In the genomic region with DNA sequence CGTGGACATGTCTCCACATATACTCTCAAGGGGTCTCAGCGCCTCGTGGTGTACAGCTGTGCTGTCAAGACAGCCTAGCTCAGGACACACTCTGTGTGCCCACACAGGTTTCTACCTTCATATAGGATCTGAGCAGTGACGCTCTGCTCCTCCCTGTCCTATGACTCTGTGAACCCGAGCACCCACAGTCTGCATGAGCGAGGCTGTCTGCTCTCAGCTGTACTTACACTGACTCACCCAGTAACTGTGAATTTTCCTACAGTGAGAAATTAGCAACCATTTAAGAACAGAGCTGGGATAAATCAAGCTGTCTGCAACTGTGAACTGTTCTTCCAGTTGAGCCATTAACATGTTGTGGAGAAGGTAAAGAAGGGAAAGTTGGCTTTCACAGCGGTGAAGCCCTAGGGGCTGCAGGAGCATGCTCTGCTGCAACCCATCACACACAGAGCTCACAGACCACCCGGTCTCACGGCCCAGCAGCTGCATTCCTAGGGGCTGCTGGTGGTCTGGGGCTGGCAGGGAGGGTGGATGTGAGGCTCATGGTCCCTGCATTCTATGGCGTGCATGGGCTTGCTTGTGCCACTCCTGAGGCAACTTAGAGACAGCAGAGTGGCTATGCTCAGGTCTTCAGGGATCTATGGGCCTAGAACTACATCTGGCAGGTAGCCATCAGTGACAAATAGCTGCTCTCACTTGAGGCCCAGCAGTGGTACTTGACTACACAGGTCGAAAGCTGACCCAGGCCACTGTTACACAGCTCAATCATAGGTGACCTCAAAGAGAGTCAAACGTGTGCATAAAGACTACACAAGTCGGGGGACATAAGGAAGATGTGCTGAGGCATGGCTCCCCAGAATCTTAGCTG, we compare ENCODE assay signal across 19 mouse cellular contexts. TPM values are rescaled to one million over a fixed set of nuclear protein-coding genes. Genes with fewer than 3 reads are reported as not detected.
A peak's percentile ranks its signal among the peaks of the same experiment; 100 is the strongest.
DNase-seq lines count a peak whose midpoint lies in the region; ATAC-seq and TF ChIP-seq lines count a peak whose summit lies in the region.
"Had no signal": no experiment of that assay in that cellular context is flagged by ENCODE, and none has a peak within 500 bp of the region (broad histone marks: within the 10 kb centered on the region; RNA-seq: fewer than 3 reads in every experiment).

No protein-coding gene starts in this region.

- in situ Hi-C loops in Patski (cut with MboI; ENCODE audit: low pct_unique_long_range_greater_than_20kb): no loop called here

- POLR2A ChIA-PET in Patski (lab: Charles Lee): no interaction called here

- ATAC-seq in kidney, postnatal 0 days (replicated peaks; ENCODE audit: low FRiP score, low read depth): no peak
- ATAC-seq in Patski: peak; percentile 42
- peak; percentile 52 for ATAC-seq in limb, embryonic 14.5 days (ENCODE audit: low FRiP score, low read depth)
- ATAC-seq in midbrain, postnatal 0 days (ENCODE audit: low FRiP score): no peak

- no peak overlapping the region for H3K27ac ChIP-seq in kidney, postnatal 0 days
- peak overlapping the region; percentile 50; the same call in 1 of the 2 replicates for H3K27ac ChIP-seq in limb, embryonic 14.5 days (replicated peaks; ENCODE audit: low read depth, low read length)
- H3K27ac ChIP-seq in midbrain, postnatal 0 days (ENCODE audit: low read depth, low read length): no peak overlapping the region
- H3K27ac ChIP-seq: gastrocnemius, adult 2 months; midbrain, embryonic 12.5 days had no signal

- DNase-seq in embryo, embryonic 10 days (ENCODE audit: low spot score): peak; percentile 18
- no peak for DNase-seq in embryo, embryonic 11 days
- DNase-seq in kidney, postnatal 0 days (ENCODE audit: low spot score): peak; percentile 12
- DNase-seq in kidney, postnatal 36 days: no peak
- DNase-seq in Patski (ENCODE audit: low read depth, low spot score): no peak
- DNase-seq in limb, embryonic 14.5 days (ENCODE audit: low spot score): peak; percentile 17
- DNase-seq in cerebellum, postnatal 4 days (ENCODE audit: low spot score in 2 of 2): no peak
- no peak for DNase-seq in midbrain, postnatal 0 days (ENCODE audit: low spot score)
- DNase-seq: cerebellum, adult 18-20 months; gastrocnemius, adult 2 months; kidney, postnatal 4 days; lung, postnatal 10 days; spleen, adult 18-20 months; thymus, postnatal 14 days had no signal

- H3K4me2 ChIP-seq in kidney, postnatal 0 days (ENCODE audit: low read length): no peak overlapping the region
- no peak overlapping the region for H3K4me2 ChIP-seq in limb, embryonic 14.5 days (replicated peaks; ENCODE audit: low read depth, low read length, severe bottlenecking)
- H3K4me2 ChIP-seq in midbrain, postnatal 0 days (ENCODE audit: low read depth, low read length, poor library complexity, severe bottlenecking): no peak overlapping the region
- H3K4me2 ChIP-seq: heart, embryonic 11.5 days; liver, embryonic 11.5 days; midbrain, embryonic 12.5 days had no signal

- no peaks in the 10 kb centered on the region for H3K9me3 ChIP-seq in kidney, postnatal 0 days (replicated peaks; ENCODE audit: low read length)
- no peaks in the 10 kb centered on the region for H3K9me3 ChIP-seq in limb, embryonic 14.5 days (ENCODE audit: control insufficient read depth, low read length)
- H3K9me3 ChIP-seq in midbrain, postnatal 0 days (ENCODE audit: low read length): no peaks in the 10 kb centered on the region
- H3K9me3 ChIP-seq: midbrain, embryonic 12.5 days had no signal

- H3K4me1 ChIP-seq in kidney, postnatal 0 days (replicated peaks; ENCODE audit: insufficient read depth, low read length): peaks cover 9% of the 10 kb centered on the region; the same call in 1 of the 2 replicates
- H3K4me1 ChIP-seq in limb, embryonic 14.5 days (ENCODE audit: control insufficient read depth, insufficient read depth, low read length): peaks cover 27% of the 10 kb centered on the region
- H3K4me1 ChIP-seq in midbrain, postnatal 0 days (ENCODE audit: insufficient read depth, low read length): no peaks in the 10 kb centered on the region

- H3K4me3 ChIP-seq in kidney, postnatal 0 days (replicated peaks; ENCODE audit: low read depth, low read length): no peak overlapping the region
- H3K4me3 ChIP-seq in limb, embryonic 14.5 days (replicated peaks; ENCODE audit: low read length): no peak overlapping the region
- H3K4me3 ChIP-seq in midbrain, postnatal 0 days (ENCODE audit: low read depth, low read length): no peak overlapping the region
- H3K4me3 ChIP-seq: gastrocnemius, adult 2 months; midbrain, embryonic 12.5 days had no signal

- 73% methylated on average over 13 of the region's 13 CpGs for WGBS in kidney, postnatal 0 days
- WGBS in limb, embryonic 14.5 days: 70% methylated on average over 13 of the region's 13 CpGs
- 87% methylated on average over 13 of the region's 13 CpGs for WGBS in midbrain, postnatal 0 days

- 0 out of 2 replicates have a peak, but pooled peaks cover 2% of the 10 kb centered on the region for H3K36me3 ChIP-seq in kidney, postnatal 0 days (ENCODE audit: insufficient read depth, low read length)
- H3K36me3 ChIP-seq in limb, embryonic 14.5 days (ENCODE audit: control insufficient read depth, insufficient read depth, low read length): peaks cover 41% of the 10 kb centered on the region
- H3K36me3 ChIP-seq in midbrain, postnatal 0 days (ENCODE audit: insufficient read depth, low read length): peaks cover 37% of the 10 kb centered on the region

- no peak for TF ChIP-seq CTCF in kidney, postnatal 0 days (IDR thresholded peaks at IDR 0.05; ENCODE audit: low read depth)
- TF ChIP-seq CTCF in Patski (IDR thresholded peaks at IDR 0.05): no peak
- no peak for TF ChIP-seq CTCF in midbrain, postnatal 0 days (IDR thresholded peaks at IDR 0.05)

- H3K9ac ChIP-seq in kidney, postnatal 0 days (ENCODE audit: low read depth, low read length): no peak overlapping the region
- peak overlapping the region; percentile 21; the same call in 1 of the 2 replicates for H3K9ac ChIP-seq in limb, embryonic 14.5 days (ENCODE audit: low read depth, low read length, severe bottlenecking)
- no peak overlapping the region for H3K9ac ChIP-seq in midbrain, postnatal 0 days (replicated peaks; ENCODE audit: low read length, poor library complexity, severe bottlenecking)
- H3K9ac ChIP-seq: midbrain, embryonic 12.5 days had no signal

- TF ChIP-seq POLR2A in limb, embryonic 14.5 days (IDR thresholded peaks at IDR 0.05; ENCODE audit: borderline replicate concordance, extremely low read depth, insufficient read depth, insufficient read length): no peak

- CTCF ChIA-PET in Patski (lab: Charles Lee): interaction anchor here (1.0 to 1.7 kb wide), 3 partner anchors 10 to 105 kb away, joined by 3 to 5 read pairs (median 3); no protein-coding TSS in a partner anchor

- H3K27me3 ChIP-seq in kidney, postnatal 0 days (ENCODE audit: insufficient read depth, low read length): no peaks in the 10 kb centered on the region
- H3K27me3 ChIP-seq in Patski: no peaks in the 10 kb centered on the region
- H3K27me3 ChIP-seq in limb, embryonic 14.5 days (ENCODE audit: control insufficient read depth, insufficient read depth, low read length): no peaks in the 10 kb centered on the region
- no peaks in the 10 kb centered on the region for H3K27me3 ChIP-seq in midbrain, postnatal 0 days (ENCODE audit: insufficient read depth, low read length)
- H3K27me3 ChIP-seq: midbrain, embryonic 12.5 days had no signal

RNA-seq across cellular contexts. Expression of a gene that starts 36.6 kb away (rescaled TPM):
- 9.2 and 9.4 TPM in 2 replicates for polyA plus RNA-seq in kidney, postnatal 0 days (2015; fragmentation: Nextera tagmentation; extraction: Ambion mirVana)
- 13.8 TPM for polyA plus RNA-seq in Patski (2021)
- polyA plus RNA-seq in limb, embryonic 14.5 days (2012; rRNA removed): 11.5 and 12.7 TPM in 2 replicates
- 11.7 and 12.6 TPM in 2 replicates for polyA plus RNA-seq in limb, embryonic 14.5 days (2014; fragmentation: Nextera tagmentation; extraction: Ambion mirVana)
- total RNA-seq in midbrain, postnatal 0 days (2014; rRNA removed): 38.0 and 39.8 TPM in 2 replicates
- polyA plus RNA-seq in midbrain, postnatal 0 days (2015; fragmentation: Nextera tagmentation; extraction: Ambion mirVana): 22.7 and 24.0 TPM in 2 replicates

RNA-seq across cellular contexts. Expression of a gene that starts 37.8 kb away (rescaled TPM):
- 90.6 and 98.3 TPM in 2 replicates for polyA plus RNA-seq in kidney, postnatal 0 days (2015; fragmentation: Nextera tagmentation; extraction: Ambion mirVana)
- polyA plus RNA-seq in Patski (2021): 142 TPM
- polyA plus RNA-seq in limb, embryonic 14.5 days (2012; rRNA removed): 88.9 and 94.2 TPM in 2 replicates
- 127 and 139 TPM in 2 replicates for polyA plus RNA-seq in limb, embryonic 14.5 days (2014; fragmentation: Nextera tagmentation; extraction: Ambion mirVana)
- total RNA-seq in midbrain, postnatal 0 days (2014; rRNA removed): 465 and 467 TPM in 2 replicates
- polyA plus RNA-seq in midbrain, postnatal 0 days (2015; fragmentation: Nextera tagmentation; extraction: Ambion mirVana): 588 and 631 TPM in 2 replicates

RNA-seq across cellular contexts. Expression of a gene that starts 37.8 kb away (rescaled TPM):
- polyA plus RNA-seq in kidney, postnatal 0 days (2015; fragmentation: Nextera tagmentation; extraction: Ambion mirVana): not detected in 2 replicates
- not detected for polyA plus RNA-seq in Patski (2021)
- polyA plus RNA-seq in limb, embryonic 14.5 days (2012; rRNA removed): 0.13 and 0.33 TPM in 2 replicates
- polyA plus RNA-seq in limb, embryonic 14.5 days (2014; fragmentation: Nextera tagmentation; extraction: Ambion mirVana): not detected in 2 replicates
- total RNA-seq in midbrain, postnatal 0 days (2014; rRNA removed): not detected in 2 replicates
- 0.22 TPM in 1 of 2 replicates, not detected in the other for polyA plus RNA-seq in midbrain, postnatal 0 days (2015; fragmentation: Nextera tagmentation; extraction: Ambion mirVana)
- total RNA-seq: adrenal gland, postnatal 36 days; gastrocnemius, adult 2 months had no signal
- polyA plus RNA-seq: heart, embryonic 11.5 days; liver, embryonic 11.5 days; neural tube, embryonic 14.5 days had no signal

RNA-seq across cellular contexts. Expression of a gene that starts 59.0 kb away (rescaled TPM):
- 7.5 and 7.6 TPM in 2 replicates for polyA plus RNA-seq in kidney, postnatal 0 days (2015; fragmentation: Nextera tagmentation; extraction: Ambion mirVana)
- 8.0 TPM for polyA plus RNA-seq in Patski (2021)
- polyA plus RNA-seq in limb, embryonic 14.5 days (2012; rRNA removed): 4.0 and 4.8 TPM in 2 replicates
- 10.7 and 11.7 TPM in 2 replicates for polyA plus RNA-seq in limb, embryonic 14.5 days (2014; fragmentation: Nextera tagmentation; extraction: Ambion mirVana)
- total RNA-seq in midbrain, postnatal 0 days (2014; rRNA removed): 7.6 and 11.2 TPM in 2 replicates
- polyA plus RNA-seq in midbrain, postnatal 0 days (2015; fragmentation: Nextera tagmentation; extraction: Ambion mirVana): 6.4 and 8.0 TPM in 2 replicates

Comparison
In these comparisons a context has a peak if more than half of its experiments do, and no peak if none do; other contexts are left out.
1. DNase-seq: peak in embryo, embryonic 10 days (single experiment), kidney, postnatal 0 days (single experiment) and limb, embryonic 14.5 days (single experiment); none in embryo, embryonic 11 days (single experiment), kidney, postnatal 36 days (0 of 2), Patski (single experiment), cerebellum, postnatal 4 days (0 of 2) and midbrain, postnatal 0 days (single experiment).
2. ATAC-seq: peak in Patski (single experiment) and limb, embryonic 14.5 days (single experiment); none in kidney, postnatal 0 days (single experiment) and midbrain, postnatal 0 days (single experiment).